Mouse (Mus musculus): ENCODE data around the gene Ccdc77. TPM values are rescaled to one million over a fixed set of nuclear protein-coding genes. Genes with fewer than 3 reads are reported as not detected.

Gene Ccdc77
- polyA plus RNA-seq, 1 experiment from 2014 or later, result 24.0 TPM

Other genes starting within 250 kb of the Ccdc77 start
- gene D330020A13Rik, start 70.0 kb downstream of the Ccdc77 start, polyA plus RNA-seq (2016; fragmentation: Nextera tagmentation; extraction: Ambion mirVana), result 0.65 and 0.81 TPM in 2 replicates
- gene B4galnt3, start 69.8 kb downstream of the Ccdc77 start, polyA plus RNA-seq (2016; fragmentation: Nextera tagmentation; extraction: Ambion mirVana), result 0.66 and 1.2 TPM in 2 replicates
- gene Kdm5a, start 250 bp downstream of the Ccdc77 start, polyA plus RNA-seq (2016; fragmentation: Nextera tagmentation; extraction: Ambion mirVana), result 59.6 and 62.2 TPM in 2 replicates
- gene Il17ra, start 98.9 kb upstream of the Ccdc77 start, polyA plus RNA-seq (2016; fragmentation: Nextera tagmentation; extraction: Ambion mirVana), result 11.4 and 12.3 TPM in 2 replicates
- gene Tmem121b, start 129.4 kb upstream of the Ccdc77 start, polyA plus RNA-seq (2016; fragmentation: Nextera tagmentation; extraction: Ambion mirVana), result 3.2 and 4.1 TPM in 2 replicates
- gene Hdhd5, start 166.9 kb upstream of the Ccdc77 start, polyA plus RNA-seq (2016; fragmentation: Nextera tagmentation; extraction: Ambion mirVana), result 19.5 and 20.9 TPM in 2 replicates